Mouse (Mus musculus) midbrain, embryonic 16.5 days (tissue): ENCODE data around the gene Lrrc20. TPM values are rescaled to one million over a fixed set of nuclear protein-coding genes. Genes with fewer than 3 reads are reported as not detected.

Experiments
- ATAC-seq: fragments of 200-750 bp; cut with Nextera tagmentation; 2 replicates; pipeline ENCODE4 v1.8.0; 2017; ENCODE audit warnings: moderate TSS enrichment
- H3K27ac ChIP-seq: fragments of 300-500 bp; sonication (generic); 2 replicates; pipeline ENCODE4 v1.5.1; 2014; ENCODE audit warnings: mild to moderate bottlenecking, low read length, mixed read lengths
- H3K27me3 ChIP-seq: fragments of 300-500 bp; sonication (generic); 2 replicates; pipeline ENCODE4 v1.6.1; 2014; ENCODE audit warnings: low read depth, low read length, mixed read lengths; ENCODE audit not compliant: control insufficient read depth, insufficient read depth
- H3K36me3 ChIP-seq: fragments of 300-500 bp; sonication (generic); 2 replicates; pipeline ENCODE4 v1.6.1; 2014; ENCODE audit warnings: mild to moderate bottlenecking, low read length, moderate library complexity, mixed read lengths; ENCODE audit not compliant: control insufficient read depth, insufficient read depth
- H3K4me1 ChIP-seq: fragments of 300-500 bp; sonication (generic); 2 replicates; pipeline ENCODE4 v1.6.1; 2014; ENCODE audit warnings: mild to moderate bottlenecking, low read length, mixed read lengths; ENCODE audit not compliant: control insufficient read depth, insufficient read depth
- H3K4me2 ChIP-seq: fragments of 300-500 bp; sonication (generic); 2 replicates; pipeline ENCODE4 v1.6.1; 2014; ENCODE audit warnings: mild to moderate bottlenecking, low read length, mixed read lengths
- H3K4me3 ChIP-seq: fragments of 300-500 bp; sonication (generic); 2 replicates; pipeline ENCODE4 v1.5.1; 2014; ENCODE audit warnings: low read depth, mild to moderate bottlenecking, low read length, moderate library complexity, mixed read lengths
- H3K9ac ChIP-seq: fragments of 300-500 bp; sonication (generic); 2 replicates; pipeline ENCODE4 v1.6.1; 2014; ENCODE audit warnings: low read depth, low read length, mixed read lengths
- H3K9me3 ChIP-seq: fragments of 300-500 bp; sonication (generic); replicated peaks from 2 replicates; pipeline ENCODE4 v1.6.1; 2014; ENCODE audit warnings: mild to moderate bottlenecking, low read length, mixed read lengths; ENCODE audit not compliant: control insufficient read depth, poor library complexity, severe bottlenecking
- WGBS: fragments of 180-500 bp; shearing (Covaris S2); extraction: QIAGEN DNeasy Blood & Tissue Kit; methylation state at CpG from one replicate; pipeline ENCODE4 v1.1.7; 2014; 5-methylcytosine and 5-hydroxymethylcytosine counted together
- polyA plus RNA-seq: library from polyadenylated mRNA; unstranded; fragments of >200 nt; fragmentation: Nextera tagmentation; extraction: Ambion mirVana; gene quantifications from 2 replicates; pipeline ENCODE4 v1.2.1, GENCODE M21; 2015

Gene Lrrc20
- 14.6 and 15.7 TPM in 2 replicates for polyA plus RNA-seq

DNA sequence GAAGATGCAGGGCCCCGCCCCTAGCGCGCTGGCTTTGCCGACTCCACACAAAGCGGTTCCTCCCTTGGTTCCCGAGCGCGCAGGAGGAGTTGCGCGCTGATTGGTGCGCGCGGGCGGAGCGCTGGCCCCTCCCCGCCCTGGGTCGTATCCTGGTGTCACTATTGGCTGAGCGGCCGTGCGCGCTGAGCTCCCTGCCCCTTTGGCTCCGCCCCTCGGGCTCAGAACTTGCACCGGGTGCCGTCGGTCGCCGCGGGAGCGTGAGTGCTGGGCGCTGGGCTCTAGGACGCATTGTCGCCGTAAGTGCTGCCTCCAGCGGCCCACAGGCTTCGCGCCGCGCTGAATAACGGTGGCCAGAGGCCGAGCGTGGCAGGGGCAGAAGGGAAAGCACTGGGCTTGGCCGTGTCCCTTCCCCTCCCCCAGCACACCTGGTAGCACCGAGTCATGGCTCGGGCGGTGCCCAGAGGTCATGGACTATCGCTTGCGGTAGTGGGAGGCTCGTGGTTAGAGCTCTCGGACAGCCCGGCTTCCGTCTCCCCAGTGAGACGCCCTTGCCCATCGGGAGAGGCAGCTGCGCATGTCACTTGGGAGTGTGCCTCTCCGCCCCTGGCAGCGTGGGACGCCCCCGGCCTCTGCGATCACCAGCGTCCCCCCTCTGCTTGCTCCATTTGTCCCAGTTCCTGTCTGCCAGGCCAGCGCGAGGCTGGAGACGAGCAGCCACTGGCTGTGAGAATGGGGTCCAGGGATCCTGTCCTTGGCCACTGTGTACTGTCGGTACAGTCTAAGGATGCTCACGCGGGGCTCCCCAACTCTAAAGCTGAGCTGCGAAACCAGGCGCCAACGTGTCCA, at the start of gene Lrrc20:
Gene Lrrc20, plus strand, starts transcription at position 208 of the 846 bp plus-strand sequence.
- under 1% methylated on average over 70 of the region's 70 CpGs for WGBS
- Histone ChIP-seq H3K4me2 (peak within 1 kb of the TSS; percentile 98), H3K9ac (peak within 1 kb of the TSS; percentile 81), H3K36me3 (no peaks in the 10 kb centered on the region), H3K9me3 (no peaks in the 10 kb centered on the region), H3K27ac (peak within 1 kb of the TSS; percentile 67), H3K27me3 (no peaks in the 10 kb centered on the region), H3K4me1 (peaks cover 14% of the 10 kb centered on the region), H3K4me3 (peak within 1 kb of the TSS; percentile 81)
- peak; percentile 97 for ATAC-seq

DNA sequence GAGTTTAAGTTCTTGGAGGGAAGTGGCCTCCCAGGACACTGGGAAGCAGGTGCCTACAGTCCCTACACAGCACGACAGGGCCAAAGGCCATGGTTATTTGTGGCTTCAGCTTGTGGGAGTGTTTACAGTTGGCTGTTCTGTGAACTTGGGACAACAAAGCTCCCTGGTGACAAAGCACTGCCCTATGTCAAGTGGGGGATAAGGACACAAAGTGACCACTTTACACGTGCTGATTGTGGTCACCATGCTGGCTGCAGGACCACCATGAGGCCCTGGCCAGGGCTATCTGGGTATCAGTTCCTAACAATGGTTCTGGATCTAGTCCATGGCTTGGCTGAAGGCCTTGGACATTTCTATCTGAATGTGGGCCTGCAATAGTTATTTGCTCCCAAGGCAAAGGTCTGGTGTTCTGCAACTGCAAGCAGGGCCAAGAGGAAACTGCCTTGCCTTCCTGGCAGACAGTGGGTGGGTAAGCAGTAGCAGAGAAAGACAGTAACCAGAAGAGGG, 49.3 kb upstream of the Lrrc20 start:
- ATAC-seq: no peak
- Histone ChIP-seq H3K27me3 (no peaks in the 10 kb centered on the region), H3K9me3 (no peaks in the 10 kb centered on the region), H3K4me1 (peaks cover 8% of the 10 kb centered on the region), H3K9ac (no peak overlapping the region), H3K4me3 (no peak overlapping the region), H3K27ac (no peak overlapping the region), H3K4me2 (no peak overlapping the region), H3K36me3 (peaks cover 12% of the 10 kb centered on the region)
- WGBS: 49% methylated on average over 2 of the region's 2 CpGs

DNA sequence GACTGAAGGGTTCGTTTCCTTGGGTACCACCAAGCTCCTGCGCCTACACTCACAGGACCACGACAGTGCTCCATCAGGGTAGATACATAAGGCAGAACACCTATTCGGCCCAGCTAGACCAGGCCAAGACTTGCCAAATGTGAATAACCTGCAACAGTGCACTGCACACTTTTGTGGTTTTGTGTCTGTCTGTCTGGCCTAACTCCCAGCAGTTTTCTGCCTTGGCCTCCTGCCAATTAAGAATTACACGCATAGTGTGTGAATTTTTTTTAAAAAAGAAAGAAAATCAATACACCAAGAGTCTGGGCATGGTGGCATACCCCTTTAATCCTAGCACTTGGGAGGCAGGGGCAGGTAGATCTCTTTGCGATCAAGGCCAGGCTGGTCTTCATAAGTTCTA, 47.6 kb upstream of the Lrrc20 start:
- Histone ChIP-seq H3K36me3 (peaks cover 16% of the 10 kb centered on the region), H3K9ac (no peak overlapping the region), H3K27ac (no peak overlapping the region), H3K4me3 (no peak overlapping the region), H3K4me2 (no peak overlapping the region), H3K27me3 (no peaks in the 10 kb centered on the region), H3K9me3 (no peaks in the 10 kb centered on the region), H3K4me1 (peaks cover 8% of the 10 kb centered on the region)
- WGBS: 86% methylated on average over 6 of the region's 6 CpGs
- ATAC-seq: no peak

DNA sequence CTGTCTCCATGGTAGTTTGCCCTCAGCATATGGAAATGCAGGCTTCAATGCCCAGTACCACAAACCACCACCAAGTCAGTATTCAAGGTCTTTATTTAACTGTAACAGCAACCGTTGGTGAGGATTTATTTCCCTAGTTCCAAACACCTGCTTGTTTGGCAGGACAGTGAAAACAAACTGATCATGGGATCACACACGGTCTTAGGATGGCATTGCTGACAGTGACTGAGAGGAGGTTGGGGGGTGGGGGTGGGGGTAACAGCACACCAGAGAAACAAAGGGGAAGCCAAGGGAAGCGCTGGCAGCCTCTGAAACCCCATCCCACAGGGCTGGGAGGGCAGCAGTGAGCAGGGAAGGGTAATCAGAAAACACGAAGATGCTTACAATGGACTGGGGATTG, 47.2 kb upstream of the Lrrc20 start:
- Histone ChIP-seq H3K36me3 (peaks cover 19% of the 10 kb centered on the region), H3K4me2 (no peak overlapping the region), H3K27me3 (no peaks in the 10 kb centered on the region), H3K4me3 (no peak overlapping the region), H3K9me3 (no peaks in the 10 kb centered on the region), H3K9ac (no peak overlapping the region), H3K4me1 (peaks cover 8% of the 10 kb centered on the region), H3K27ac (no peak overlapping the region)
- ATAC-seq: no peak
- 40% methylated on average over 4 of the region's 4 CpGs for WGBS

DNA sequence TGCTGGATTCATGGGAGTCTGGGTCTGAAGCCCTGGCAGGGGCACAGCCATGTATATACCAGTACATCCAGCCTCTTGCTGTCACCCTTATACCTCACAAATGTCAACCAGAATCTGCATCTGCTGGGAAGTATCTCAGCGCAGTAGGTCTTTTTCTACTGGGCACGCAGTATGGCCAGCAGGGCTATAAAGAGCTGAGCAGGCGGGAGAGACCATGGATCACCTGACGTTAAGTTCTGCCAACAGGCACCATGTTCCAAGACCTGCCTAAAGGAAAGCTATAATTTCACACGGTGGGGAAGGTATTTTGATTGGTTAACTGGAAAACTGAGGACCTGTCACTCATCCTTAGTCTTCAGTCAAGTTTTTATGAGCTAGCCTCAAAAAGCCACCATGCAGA, 46.6 kb upstream of the Lrrc20 start:
- no peak overlapping the region for H3K4me3 ChIP-seq
- peaks cover 7% of the 10 kb centered on the region for H3K4me1 ChIP-seq
- H3K4me2 ChIP-seq: no peak overlapping the region
- no peaks in the 10 kb centered on the region for H3K9me3 ChIP-seq
- no peak for ATAC-seq
- 88% methylated on average over 5 of the region's 5 CpGs for WGBS
- no peak overlapping the region for H3K27ac ChIP-seq
- H3K27me3 ChIP-seq: no peaks in the 10 kb centered on the region
- H3K36me3 ChIP-seq: peaks cover 25% of the 10 kb centered on the region
- H3K9ac ChIP-seq: no peak overlapping the region

DNA sequence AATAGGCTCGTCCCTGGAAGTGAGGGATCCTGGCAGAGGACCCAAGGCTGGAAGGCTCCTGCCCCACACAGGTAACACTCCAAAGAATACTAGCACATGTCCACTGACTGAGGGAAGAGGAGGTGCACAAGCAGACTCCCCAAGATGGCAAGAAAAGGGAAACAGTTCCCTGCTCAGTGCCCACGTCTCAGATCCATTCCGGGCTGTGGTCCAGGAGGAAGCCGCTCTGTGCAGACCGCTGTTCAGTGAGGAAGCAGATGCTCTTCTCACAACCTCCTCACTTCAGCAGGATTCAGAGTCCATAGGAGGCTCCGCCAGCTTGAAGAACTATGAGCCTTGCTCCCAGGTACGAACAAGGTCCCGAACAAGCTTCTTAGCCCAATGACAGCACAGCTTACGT, 44.2 kb upstream of the Lrrc20 start:
- ATAC-seq: no peak
- H3K36me3 ChIP-seq: peaks cover 28% of the 10 kb centered on the region

DNA sequence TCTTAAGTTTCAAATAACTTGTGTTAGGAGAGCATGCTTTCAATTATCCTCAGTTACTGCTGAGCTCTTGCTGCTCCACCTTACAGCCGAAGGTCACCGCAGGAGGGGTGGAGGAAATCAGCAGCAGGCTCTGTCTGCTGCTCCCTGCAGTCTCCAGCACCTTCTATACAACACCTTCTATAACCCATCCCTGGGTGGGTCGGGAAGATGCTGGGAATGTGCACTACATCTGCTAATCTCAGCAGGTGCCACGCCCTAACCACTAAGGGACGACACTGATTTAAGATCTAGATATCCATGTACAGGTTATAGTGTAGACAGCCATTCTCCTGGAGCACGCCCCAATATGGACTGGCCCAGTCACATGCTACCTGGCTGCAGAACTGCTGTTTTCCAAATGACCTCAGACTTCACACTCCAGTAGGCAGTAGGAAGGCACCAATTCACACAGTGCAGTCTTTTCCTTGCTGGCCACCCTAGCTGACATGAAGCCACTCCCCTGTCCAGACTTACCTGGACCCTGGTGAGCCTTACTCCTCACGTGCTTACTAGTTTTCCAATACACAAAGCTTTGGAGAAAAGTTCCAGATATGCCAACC, 35.3 kb upstream of the Lrrc20 start:
- peaks cover 13% of the 10 kb centered on the region for H3K4me1 ChIP-seq
- no peak overlapping the region for H3K27ac ChIP-seq
- no peak overlapping the region for H3K9ac ChIP-seq
- H3K9me3 ChIP-seq: no peaks in the 10 kb centered on the region
- H3K4me2 ChIP-seq: no peak overlapping the region
- 89% methylated on average over 7 of the region's 7 CpGs for WGBS
- H3K27me3 ChIP-seq: no peaks in the 10 kb centered on the region
- no peak for ATAC-seq
- H3K36me3 ChIP-seq: no peaks in the 10 kb centered on the region
- H3K4me3 ChIP-seq: no peak overlapping the region

More for the DNA sequence above, 44.2 kb upstream of the Lrrc20 start:
- Histone ChIP-seq H3K9ac (no peak overlapping the region), H3K4me3 (no peak overlapping the region), H3K4me1 (no peaks in the 10 kb centered on the region), H3K9me3 (no peaks in the 10 kb centered on the region), H3K27ac (no peak overlapping the region), H3K27me3 (no peaks in the 10 kb centered on the region), H3K4me2 (no peak overlapping the region)
- WGBS: 95% methylated on average over 9 of the region's 9 CpGs

DNA sequence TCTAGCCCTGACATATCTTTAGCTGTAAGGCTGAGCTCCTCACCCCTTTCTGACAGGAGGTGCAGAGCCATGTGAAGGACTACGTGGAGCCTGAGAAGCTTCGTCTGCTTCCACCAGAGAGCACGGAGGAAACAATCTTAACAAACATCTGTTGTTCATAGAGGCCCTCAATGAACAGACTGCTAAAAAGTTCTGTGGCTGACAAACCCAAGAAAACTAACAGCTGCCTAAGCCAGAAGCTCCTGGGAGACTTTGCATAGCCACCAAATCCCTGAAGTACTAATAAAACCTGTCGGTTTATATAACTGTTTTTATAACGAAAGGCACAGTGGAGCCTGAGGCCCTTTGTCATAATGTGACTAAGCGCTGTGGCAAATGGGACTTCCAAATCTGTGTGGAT, 32.1 kb upstream of the Lrrc20 start:
- WGBS: 52% methylated on average over 6 of the region's 6 CpGs
- ATAC-seq: no peak
- Histone ChIP-seq H3K4me2 (no peak overlapping the region), H3K36me3 (no peaks in the 10 kb centered on the region), H3K27me3 (no peaks in the 10 kb centered on the region), H3K4me3 (no peak overlapping the region), H3K9ac (no peak overlapping the region), H3K9me3 (no peaks in the 10 kb centered on the region), H3K27ac (no peak overlapping the region), H3K4me1 (peaks cover 32% of the 10 kb centered on the region)

DNA sequence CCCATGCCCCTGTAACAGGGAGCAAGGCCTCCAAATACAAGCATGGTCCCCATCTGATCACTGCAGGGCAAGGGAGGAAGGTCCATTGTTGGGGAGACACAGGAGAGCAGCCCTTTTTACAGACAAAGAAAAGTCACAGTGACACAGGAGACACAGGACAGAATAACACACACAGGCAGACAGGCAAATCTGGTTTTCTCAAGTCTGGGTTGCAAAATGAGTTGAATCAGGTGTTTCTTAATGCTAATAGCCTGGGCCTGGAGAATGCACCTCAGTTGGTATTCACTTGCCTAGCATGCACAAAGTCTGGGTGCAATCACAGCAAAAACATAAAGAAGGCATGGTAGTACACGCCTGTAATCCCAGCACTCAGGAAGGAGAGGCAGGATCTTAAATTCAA, 31.7 kb upstream of the Lrrc20 start:
- no peak overlapping the region for H3K4me3 ChIP-seq
- H3K36me3 ChIP-seq: no peaks in the 10 kb centered on the region
- peaks cover 34% of the 10 kb centered on the region for H3K4me1 ChIP-seq
- no peak overlapping the region for H3K9ac ChIP-seq
- H3K27me3 ChIP-seq: no peaks in the 10 kb centered on the region
- ATAC-seq: no peak
- H3K9me3 ChIP-seq: no peaks in the 10 kb centered on the region
- WGBS: 65% methylated on average over 1 of the region's 1 CpGs
- no peak overlapping the region for H3K27ac ChIP-seq
- no peak overlapping the region for H3K4me2 ChIP-seq
